Mouse (Mus musculus): Measurements from ENCODE around the gene Plxna2. TPM values are rescaled to one million over a fixed set of nuclear protein-coding genes. Genes with fewer than 3 reads are reported as not detected.

Plxna2 gene
- total RNA-seq, 2 experiments from 2014 or later = 8.8 to 10.1 TPM

DNA sequence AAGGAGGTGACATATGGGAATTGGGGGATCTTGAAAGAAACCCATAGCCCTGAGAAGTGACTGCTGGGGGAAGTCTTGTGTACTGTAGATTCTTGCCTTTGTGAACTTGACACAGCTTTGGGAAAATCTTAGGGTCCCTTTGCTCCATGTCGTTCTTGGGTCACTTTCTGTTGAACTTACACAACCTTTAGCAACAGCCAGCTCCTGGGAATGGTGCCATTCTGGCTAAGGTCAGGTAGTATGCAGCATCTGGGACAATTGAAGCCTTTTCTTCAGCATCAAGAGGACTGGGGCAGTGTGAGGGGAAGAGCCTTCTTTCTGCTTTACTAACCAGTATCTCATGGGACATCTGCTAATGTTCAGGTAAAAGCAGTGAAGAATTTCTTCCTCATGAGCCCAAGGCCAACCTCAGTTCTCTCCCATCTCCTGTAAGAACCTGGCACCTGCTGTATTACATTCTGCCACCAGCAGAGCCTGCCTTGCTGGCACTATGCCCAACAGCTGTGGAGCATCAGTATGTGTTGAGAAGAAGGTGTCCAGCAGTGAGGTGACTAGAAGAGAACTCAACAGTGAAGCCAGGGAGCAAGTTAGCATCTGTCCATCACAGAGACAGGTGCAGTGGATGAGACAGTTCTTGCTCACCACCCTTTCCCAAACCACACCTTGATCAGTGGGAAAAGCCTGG, 86.3 kb downstream of the Plxna2 start:
- peak in 1 of 2 experiments; percentile 12 for DNase-seq

DNA sequence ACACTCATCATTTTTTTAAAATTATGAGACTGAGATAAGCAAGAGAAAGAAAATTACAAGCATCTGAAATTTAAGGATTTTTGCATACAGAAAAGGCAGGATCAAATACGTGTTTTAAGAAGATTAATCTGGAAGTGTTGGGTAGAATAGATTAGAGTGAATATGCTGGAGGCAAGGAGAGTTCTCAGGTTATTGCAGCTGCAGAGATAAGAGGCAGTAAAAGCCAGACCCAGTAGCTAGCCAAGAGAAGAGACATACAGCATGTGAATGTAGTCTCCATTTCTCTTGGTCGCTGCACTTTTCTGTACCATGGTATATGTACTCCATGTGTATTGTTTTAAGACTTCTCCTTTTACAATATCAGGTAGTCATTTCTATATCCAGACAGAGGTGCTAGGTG, 88.5 kb downstream of the Plxna2 start:
- no peak for DNase-seq

DNA sequence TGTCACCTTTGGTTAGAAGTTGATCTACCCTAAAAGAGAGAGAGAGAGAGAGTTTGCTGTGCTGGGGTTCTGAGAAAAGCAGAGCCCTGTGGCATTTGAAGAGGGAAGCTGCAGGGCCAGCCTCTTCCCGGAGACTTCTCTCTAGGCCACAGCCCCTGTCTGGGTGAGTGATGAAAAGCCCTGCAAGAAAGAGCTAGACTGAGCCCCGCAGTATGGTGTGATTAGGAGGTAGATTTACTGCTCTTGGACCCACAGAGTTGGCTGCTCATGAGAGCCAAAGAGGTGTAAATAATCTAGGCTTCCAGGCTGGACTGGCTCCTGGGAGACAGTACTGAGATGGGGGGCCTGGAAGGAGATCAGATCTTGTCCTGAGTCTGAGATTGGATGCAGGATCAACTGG, 94.4 kb downstream of the Plxna2 start:
- DNase-seq = no peak

DNA sequence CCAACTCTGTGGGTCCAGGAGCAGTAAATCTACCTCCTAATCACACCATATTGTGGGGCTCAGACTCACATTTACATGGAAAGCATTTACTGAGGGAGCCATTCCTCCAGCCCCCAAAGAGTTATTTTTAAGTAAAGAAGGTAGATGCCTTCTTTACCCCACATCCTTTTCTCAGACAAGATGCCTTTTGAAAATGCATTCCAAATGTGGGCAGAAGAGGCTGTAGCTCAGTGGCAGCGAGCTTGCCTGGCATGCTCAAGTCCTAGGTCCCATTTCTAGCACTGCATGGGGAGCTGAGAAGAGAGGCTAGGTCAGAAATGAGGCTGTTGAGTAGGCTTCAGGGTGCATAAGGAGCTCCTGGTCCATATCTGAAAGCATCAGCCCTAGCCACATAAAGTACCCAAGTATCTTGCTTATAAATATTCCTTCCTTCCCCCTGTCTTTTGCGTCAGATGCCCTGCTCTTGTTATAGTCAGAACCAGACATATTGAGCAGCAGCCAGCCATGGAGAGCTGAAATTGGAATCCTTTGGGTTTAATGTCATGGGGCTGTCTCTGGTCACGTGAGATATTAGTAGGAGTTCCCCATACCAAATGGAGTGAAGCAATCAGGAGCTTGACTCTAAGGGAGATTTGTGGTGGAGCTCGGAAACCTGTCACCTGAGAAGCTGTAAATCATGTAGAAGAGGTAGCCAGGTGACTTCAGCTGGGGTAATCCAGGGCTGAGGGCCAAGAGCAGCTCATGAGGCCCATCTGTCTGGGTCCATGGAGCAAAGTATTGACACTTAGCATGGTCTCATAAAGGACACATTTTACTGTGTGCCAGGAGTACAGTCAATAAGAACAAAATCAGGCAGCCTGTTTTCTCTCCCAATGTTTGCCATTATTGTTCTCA, 96.4 kb downstream of the Plxna2 start:
- DNase-seq = no peak

DNA sequence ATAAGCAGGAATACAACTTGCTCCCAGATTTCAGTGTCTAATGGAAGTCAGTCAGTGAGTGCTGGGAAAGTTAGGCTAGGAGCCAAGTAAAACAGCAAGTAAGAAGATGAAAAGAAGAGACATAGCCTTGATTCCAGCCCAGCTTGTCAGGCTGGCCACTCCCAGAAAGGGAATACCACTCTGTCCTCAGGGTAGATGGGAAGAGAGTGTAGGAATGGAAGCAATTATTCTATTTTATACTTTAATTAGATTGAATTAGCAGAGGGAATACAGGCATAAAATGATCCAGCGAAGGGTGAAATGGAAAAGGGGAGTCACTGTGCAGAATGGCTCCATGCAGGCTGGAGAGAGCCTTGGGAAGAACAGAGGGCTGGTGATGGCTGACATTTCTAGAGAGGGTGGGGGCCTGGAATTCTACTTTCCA, 99.4 kb downstream of the Plxna2 start:
- DNase-seq = peak; percentile 8 to 9

DNA sequence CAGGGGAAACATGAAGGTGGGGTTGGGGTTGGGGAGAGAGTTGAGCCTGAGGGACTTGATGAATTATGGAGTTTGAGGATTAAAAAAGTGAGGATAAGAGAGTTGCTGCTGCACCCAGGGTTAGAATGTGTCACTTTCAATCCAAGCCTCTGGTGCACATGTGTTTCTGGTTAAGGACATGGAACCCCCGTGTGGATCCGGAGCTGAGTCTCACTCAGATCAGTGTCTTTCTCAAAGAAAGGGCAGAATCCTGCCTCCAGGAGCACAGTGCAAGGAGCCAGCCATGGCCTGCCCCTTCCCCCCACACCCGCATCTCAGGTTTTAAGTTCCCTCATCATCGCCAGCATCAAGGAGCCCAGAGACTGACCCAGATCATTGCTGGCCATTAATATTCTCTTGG, 102.4 kb downstream of the Plxna2 start:
- DNase-seq = no peak

DNA sequence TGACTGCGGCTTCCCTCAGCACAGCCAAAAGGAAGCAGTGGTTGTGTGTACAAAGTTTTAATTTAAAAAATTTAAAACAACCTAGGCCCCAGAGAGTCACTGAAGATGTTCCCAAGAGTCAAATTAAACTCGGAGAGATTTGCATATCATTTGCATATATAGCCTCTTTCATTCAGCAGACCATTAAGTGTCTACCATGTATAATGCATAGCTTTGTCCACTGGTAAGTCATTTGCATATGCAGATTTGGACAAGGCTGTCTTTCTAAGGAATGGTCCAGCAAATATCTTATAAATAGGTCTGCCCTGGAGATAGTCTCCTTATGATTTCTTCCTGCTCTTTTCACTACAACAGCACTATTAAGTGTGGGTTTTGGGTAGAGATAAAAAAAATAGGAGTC, 103.2 kb downstream of the Plxna2 start:
- no peak for DNase-seq

DNA sequence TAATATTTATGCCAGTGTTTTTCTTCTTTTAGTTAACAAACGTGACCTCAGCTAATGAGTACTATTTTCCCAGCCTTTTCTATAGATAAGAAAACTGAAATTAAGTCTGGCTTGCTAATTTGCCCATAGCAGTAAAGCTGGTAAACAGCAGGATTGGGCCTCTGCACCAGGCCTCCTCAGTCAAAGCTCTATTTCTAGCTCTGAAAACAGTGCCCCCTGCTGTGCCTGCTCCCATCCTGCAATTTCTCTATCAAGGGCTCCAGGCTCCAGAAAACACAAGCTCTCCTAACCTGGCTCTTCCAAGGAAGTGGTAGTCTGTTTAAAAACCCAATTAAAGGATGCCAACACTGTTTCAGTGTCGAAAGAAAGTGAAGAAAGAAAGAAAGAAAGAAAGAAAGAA, 104.3 kb downstream of the Plxna2 start:
- DNase-seq = peak; percentile 71 to 83

DNA sequence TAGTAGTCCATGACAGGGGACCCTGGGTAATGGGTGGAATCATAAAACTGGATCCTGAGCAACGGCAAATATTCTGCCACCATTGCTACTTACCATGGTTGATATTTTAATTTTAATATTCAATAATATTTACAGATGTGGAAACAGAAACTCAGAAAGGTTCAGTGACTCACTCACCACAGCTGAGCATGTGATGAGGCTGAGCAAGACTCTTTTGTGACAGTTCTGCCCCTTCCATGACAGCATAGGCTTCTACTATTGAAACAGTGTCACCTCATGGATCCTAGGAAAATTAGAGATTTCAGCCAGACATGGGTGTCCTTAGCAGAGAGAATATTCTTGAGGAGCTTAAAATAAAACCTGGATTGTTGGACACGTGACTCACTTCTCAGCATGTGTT, 116.8 kb downstream of the Plxna2 start:
- DNase-seq = no peak

DNA sequence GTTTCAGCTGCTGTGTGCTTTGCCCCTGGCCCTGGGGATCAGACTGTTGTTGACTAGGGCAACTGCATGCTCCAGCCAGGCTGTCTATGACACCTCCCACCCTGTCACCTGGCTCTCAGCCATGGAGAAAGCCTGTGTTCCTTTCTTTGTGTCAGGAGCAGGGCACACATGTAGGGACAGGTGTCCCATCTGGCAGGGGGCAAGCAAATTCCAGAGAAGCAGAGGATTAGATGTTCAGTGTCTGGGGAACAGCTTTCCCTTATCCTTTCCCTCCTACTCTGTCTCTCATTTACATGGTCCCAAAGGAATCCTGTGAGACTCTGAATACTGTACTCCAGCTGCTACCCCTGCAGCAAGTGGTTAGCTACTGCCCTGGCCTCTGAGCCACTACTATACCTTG, 121.9 kb downstream of the Plxna2 start:
- DNase-seq = no peak

DNA sequence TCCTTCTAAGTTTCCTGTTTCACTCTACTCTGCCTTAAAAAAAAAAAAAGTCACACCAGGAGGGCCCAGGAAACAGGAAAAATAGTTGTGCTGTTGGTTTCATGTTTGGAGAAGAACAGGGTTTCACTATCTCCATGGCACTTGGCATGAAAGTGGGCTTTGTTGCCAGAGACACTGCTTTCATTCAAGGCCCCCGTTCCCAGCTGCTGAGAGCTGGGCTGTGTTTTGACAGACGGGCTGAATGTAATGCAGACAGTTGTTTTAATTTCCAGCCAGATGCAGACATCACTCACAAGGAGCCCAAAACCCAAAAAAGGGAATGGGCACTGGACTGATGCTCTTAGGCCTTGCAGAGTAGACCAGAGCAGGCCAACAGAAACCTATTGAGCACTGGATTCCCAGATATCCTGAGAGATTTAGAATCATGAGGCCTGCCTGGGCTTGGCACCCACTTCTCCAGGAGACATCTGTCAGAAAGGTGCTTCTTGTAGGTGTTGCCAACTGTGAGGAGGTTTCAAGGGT, 124.9 kb downstream of the Plxna2 start:
- no peak for DNase-seq

DNA sequence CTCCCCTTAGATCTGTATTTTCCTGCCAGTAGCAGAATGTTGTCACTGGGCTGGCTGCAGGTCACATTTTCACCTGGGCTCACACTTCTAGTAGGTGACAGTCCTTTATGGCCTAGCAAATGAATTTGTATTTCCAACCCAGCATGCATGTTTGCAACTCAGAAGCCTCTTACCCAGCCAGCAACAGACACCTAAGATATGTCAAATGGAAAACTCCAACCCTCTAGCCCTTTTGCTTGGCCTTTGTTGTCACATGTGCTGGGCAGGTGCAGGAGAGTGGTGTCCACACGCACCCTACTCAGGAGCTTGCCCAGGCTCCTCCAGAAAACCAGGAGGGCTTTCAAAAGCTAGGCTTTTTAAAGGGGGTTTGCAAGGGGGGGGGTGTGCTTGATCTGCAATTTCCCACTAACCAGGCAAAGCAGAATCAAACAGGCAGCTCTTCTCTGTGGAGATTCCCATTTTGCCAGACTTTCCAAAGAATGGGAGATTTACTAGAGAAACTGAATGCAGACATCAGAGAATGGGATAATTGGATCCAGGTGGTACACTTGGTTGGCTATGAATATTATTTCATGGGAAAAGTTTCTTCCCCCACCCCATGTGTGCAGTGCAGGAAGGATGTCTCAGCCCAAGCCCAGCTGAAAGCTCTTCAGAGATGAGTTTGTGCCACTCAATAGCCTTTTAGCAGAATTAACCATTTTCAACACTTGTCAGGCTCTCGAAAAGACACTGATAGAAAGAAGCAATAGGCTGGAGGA, 127.3 kb downstream of the Plxna2 start:
- DNase-seq = no peak

DNA sequence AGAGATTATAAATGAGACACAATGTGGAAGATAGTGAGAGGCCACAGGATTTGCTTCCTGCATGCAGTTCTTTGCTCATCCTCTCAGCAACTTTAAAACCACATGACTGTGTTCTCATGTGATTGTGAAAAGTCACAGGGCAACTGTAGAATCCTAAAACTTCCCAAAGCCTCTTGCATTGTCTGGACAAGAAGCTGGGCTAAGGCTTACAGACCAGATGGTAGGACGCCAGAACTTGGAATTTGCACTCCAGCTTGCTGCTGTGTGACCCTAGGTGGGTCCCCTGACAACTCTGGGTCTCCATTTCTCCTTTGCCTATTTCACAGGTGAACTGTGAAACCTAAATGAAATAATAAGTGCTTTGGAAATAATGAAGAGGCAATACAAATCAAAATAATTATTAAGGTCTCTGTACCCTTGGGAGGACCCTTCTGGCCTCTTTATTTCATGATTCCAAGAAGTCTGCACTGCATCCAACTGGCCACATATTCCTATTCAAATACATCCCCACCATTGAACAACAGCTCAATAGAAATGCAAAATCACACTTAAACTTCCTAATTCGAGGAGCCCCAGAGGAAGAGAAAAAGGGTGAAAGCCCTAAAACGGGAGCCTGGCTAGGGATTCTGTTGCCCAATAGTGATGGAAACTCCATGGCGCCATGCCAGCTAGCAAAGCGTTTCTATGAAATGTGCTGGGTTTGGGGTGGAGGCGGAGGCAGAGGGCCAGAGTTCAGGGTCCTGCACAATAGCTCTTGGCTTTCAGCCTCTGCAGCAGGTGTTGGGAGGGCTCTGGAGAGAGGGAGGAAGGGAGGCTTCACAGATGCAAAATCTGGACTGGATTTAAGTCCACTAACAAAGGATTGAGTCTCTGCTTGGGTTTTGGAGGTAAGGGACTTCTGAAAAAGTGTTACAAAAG, 128.6 kb downstream of the Plxna2 start:
- peak; percentile 82 to 83 for DNase-seq

DNA sequence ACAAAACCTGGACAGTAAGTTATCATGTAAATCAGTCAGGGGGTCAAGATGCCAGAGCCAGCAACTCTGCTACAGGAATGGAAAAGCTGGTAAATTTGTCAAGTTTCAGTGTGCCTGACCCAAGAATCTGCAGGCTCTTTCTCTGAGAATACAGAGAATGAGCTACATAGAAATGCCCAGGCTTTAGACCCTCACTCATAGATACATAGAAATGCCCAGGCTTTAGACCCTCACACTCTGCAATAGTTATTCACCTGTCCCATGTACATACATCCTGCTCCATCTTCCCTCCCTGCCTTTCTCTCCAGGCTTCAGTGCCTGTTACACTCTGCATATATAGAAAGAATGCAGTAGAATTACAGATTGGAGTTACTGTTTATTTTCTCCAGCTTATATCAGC, 129.2 kb downstream of the Plxna2 start:
- DNase-seq = no peak

DNA sequence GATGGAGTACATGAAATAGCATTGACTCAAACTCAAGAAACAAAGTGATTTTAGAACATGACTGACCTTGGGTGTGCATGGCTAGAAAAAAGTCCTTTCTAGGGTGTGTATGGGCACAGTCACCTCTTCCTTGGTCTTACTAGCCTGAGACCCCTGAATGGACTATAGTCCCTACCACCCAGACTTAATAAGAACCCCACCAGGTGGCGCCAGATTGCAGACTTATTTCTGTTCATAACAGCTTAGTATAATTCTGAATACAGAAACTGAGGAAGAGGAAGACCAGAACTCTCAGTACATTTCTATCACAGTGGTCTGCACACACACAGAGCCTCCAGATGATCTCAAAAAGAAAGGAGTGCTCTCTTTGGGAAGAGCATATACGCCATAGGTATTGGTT, 135.2 kb downstream of the Plxna2 start:
- DNase-seq = peak; percentile 49 to 64

DNA sequence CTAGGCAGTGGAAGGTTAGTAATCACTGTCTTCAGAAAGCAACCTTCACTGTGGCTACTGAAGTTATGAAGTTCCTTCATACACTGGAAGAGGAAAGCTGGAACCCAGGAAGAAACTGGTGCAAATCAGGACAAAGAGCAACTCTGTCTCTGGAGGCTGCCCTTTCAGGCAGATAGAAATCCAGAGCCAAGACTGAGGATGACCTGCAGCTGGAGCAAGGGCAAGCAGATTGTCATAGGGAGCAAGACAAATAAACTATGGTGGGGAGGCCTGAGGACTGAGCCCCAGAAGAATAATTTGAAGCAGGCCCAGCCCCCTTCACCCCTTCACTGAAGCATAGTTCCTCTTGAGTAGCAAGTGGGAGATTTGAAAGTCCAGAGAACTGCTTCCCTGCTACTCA, 138.0 kb downstream of the Plxna2 start:
- no peak for DNase-seq

DNA sequence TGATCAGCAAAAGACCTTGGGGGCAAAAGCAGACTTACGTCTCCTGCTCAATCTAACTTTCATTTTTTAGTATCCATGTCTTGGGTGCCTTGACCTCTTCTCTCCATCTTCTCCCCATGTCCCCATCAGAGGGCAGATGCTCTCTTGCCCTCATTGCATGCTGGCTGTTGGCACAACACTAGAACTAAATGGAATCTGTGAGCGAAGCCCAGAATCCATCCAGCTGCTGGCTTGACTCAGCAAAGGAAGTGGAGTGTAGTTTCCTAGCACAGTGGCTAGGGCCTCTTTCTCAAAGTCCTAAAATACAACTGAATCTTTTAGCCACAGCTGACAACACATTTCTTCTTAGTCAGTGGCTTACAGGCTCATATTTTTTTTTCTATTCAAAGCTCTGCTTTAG, 138.4 kb downstream of the Plxna2 start:
- no peak for DNase-seq

DNA sequence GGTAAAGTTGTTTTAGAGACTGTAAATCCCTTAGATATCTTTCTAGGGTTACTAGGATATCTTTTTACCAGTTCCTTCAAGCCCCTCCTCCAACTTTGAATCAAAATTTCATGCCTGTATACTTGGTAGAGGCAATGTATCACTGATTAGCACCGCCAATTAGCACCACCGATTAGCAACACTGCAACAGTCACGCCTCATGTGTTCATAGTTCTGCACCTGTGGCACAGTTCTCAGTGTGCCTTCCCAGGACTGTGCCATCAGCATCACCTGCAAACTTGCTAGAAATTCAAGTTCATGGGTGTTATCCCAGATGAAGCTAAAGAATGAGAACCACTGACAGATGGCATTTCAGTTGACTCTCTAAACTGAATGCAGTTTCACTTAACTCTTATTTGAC, 138.8 kb downstream of the Plxna2 start:
- DNase-seq = no peak

DNA sequence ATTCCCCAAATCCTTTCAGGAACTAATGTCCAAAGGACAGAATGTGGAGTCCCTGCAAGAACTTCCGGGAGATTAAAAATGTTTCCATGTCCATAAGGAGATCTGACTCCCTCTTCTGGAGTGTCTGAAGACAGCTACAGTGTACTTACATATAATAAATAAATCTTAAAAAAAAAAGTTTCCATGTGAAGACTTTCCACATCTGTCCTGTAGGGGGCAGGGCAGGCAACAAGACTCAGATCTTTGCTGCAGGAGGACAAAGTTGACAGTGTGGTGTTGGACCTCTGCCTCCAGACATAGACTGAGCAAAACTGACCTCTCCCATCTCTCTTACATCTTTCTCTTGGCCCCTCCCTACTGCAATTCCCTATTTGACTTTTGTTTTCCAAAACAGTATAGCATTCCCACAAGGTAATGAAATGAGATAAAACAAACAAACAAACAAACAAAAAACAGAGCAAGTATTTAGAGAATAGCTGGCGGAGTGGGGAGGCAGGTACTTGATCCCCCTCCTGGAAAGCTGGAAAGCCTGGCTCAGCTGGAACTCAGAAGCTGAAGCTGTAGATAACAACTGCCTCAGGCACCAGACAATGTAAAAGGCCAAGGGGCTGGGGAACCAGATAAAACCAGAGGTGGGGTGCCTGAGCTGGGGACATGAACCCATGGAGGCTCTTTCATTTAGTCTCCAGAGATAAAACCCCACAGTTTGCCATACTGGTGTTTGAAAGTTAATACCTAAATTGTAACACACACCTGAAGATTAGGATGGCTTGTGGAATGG, 143.6 kb downstream of the Plxna2 start:
- DNase-seq = peak; percentile 13 to 32

DNA sequence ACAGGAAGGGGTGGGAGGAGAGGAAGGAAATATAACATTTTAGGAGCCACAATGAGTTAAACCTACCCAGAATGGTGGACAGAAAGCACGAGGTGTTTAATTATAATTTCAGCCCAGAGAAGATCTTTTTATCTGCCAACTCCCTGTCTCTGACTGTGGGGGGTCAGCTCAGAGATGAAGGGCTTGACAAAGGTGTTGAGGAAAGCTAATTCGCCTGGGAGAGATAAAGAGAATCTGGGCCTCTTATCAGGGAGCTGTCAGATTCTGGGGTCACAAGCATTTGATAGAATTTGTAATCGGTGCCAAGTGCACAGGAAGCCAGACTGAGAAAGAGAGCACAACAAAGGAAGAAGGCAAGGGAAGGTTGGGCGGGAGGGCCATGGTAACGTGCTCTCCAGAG, 144.9 kb downstream of the Plxna2 start:
- DNase-seq = no peak

DNA sequence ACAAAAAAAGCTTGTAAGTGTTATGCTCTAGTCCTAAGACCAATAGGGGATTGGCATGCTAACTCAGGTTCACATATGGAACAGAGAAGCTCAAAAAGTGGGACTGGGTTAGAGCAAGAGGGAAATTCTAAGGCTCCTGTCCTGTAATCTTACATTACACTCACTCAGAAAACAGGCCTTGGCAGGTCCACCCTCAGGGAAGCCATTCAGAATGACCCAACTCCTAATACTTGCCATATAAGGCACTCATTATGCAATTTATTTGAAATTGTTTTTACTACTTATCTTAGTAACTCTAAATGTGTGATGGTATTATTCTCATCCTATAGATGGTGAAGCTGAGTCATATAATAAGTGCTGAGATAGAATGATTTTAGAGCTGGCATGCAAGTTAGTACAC, 146.9 kb downstream of the Plxna2 start:
- no peak for DNase-seq
